Mouse (Mus musculus) telencephalon, adult 2 months (tissue): ENCODE results near the gene Cox6a1.
"Not testable (repeated sequence)": the region's sequence is repeated elsewhere in the genome, so short reads cannot be mapped to it uniquely, and the experiment has no call there.

Experiments used
- DNase-seq: peaks from one replicate; pipeline ENCODE4 v3.0.0-alpha.2; 2011; ENCODE audit warnings: low read depth, low spot score

Gene Cox6a1

GRCm38 (mm10) chr5:115348546-115349224 is at the start of gene Cox6a1:
Cox6a1 (minus strand) TSS chr5:115348981.
- DNase-seq = peak; percentile 96

DNA sequence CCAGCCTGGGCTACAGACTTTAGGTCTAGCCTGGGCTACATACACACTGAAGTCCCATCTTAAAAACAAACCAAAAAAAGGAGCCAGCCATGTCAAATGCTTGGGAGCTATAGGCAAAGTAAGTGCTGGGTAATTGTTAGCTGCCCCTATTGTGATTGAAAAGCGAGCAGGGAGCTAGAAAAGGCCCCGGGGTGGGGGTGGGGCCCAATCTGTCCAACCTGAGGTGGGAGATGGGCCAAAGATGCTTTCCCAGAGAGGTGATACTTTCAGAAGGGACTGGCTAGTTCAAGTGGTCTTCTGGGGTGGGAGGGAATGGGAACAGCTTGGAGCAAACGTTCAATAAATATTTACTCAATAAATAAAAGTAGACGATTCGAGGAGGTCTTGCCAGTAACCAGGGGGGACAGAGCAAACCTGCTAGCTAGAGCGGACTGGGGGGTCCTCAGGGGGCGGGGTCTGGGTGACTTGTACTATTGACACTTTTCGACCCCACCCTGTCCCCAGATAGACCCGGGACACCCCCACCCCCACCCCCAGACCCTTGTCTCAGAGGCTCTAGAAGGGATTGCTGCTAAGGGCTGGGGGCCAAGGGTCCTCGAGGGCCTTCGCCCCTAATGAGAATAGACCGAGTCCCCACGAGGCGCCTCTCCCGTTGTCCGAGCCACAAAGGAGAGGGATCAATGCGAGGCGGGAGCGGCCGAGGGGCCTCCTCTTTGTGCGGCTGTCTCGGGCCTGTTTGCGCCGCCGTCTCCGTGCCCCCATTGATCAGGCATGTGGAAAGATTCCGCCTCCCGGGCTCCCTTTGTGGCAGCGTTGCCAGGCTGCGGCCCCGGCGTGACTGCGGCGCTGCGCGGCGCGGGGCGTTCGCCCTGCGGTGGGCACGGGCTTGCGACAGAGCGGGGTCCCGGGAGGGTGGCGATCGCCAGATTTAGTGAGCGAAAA is 49.3 kb upstream of the Cox6a1 start:
- DNase-seq = no peak

DNA sequence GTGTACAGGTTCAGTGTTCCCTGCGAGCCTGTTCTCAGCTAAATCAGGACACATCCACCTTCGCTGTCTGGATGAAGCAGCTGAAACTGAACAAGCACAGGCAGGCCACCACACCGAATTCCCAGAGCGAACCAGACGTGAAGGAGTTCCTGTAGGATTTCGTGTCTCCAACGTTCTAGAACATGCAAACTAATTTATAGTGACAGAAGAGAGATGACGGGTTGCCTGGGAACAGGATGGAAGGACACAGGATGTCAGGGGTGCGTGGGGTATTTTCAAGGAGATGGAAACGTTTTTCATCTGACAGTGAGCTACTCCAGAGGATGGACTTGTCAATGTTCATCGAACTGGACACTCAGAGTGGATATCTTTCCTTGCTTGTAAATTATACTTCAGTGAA is 47.9 kb upstream of the Cox6a1 start:
- DNase-seq = no peak

DNA sequence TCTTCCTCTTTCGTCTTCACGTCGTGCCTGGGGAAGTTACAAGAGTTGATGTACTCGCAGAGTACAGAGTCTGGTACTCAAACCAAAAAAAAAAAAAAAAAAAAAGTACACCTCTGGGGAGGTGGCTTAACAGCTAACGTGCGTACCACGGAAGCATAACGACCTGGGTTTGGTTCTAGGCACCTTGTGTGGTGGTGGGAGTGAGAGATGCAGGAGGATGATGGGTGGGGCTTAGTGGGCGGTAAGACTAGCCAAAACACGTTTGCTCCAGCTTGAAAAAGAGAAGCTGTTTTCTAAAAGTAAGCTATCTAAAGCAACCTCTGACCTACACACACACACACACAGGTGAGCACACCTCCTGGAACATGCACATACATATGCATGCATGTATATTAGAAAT is 46.1 kb upstream of the Cox6a1 start:
- no peak for DNase-seq

DNA sequence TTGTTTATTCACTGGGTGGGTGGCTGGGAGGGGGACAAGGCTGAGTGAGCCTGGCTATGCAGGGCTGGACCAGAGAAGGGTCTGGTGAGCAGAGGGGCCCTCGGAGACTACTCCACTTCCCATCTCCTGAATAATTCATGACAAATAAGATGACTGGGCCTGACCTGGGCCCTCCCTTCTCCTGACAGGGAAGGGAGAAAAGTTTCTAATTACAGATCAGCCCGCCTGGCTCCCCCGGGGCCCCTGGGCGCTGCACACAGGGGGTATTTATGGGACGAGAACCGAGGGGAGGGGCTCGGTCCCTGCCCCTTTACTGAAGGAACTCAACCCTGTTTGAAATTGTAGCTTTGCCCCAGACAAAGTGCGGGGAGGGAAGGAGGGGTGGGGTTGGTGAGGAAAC is 45.4 kb upstream of the Cox6a1 start:
- no peak for DNase-seq

DNA sequence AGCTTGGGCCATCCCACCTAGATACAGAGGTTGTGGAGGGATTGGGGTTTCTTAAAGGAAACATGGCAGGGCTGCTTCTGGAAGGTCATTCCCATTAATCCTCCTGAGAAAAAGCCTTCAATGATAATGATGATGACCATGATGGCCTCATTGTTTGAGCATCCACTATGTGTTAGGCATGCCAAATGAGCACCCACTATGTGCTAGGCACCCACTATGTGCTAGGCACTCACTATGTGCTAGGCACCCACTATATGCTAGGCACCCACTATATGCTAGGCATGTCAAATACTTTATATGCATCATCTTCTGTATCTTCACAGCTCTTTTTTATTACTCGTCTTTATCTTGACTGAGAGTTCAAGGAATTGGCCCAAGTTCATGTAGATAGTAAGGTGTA is 44.2 kb upstream of the Cox6a1 start:
- DNase-seq = no peak

DNA sequence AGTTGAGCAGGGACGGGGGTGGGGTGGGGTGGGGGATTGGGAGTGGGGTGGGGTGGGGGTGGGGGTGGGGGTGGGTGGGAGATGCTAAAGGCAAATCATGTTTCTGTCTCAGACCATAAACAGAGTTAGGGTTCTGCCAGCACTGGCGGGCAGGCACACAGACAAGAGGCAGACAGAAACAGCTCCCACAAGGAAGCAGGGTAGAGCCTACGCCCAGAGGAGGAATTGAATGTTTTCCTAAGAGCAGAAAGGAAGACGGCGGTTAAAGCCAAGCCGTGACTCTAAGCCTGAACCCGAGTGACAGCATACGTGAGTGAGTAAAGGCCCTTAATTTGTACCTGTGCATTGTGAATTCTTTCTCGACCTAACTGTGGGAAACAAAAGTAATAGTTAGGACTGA is 43.2 kb upstream of the Cox6a1 start:
- DNase-seq = no peak

GRCm38 (mm10) chr5:115378882-115379281 is 30.1 kb upstream of the Cox6a1 start:
- not testable (repeated sequence) for DNase-seq

DNA sequence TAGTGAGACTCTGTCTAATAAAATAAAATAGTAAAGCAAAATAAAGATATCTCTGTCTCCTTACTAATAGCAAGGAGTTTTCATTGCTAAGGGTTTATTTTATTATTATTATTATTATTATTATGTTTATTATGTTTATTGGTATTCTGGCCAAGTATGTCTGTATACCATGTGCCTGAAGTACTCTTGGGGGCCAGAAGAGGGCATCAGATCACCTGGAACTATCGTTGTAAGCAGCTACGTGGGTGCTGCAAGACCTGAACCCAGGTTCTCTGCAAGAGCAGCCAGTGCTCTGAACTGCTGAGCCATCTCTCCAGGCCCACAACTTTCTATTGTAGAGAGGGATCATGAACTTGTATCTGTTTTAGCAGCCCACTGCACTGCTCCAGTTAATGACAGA is 26.7 kb upstream of the Cox6a1 start:
- DNase-seq = no peak

- DNase-seq = no peak
Measured at GRCm38 (mm10) chr5:115374204-115374820, 25.5 kb upstream of the Cox6a1 start.

DNA sequence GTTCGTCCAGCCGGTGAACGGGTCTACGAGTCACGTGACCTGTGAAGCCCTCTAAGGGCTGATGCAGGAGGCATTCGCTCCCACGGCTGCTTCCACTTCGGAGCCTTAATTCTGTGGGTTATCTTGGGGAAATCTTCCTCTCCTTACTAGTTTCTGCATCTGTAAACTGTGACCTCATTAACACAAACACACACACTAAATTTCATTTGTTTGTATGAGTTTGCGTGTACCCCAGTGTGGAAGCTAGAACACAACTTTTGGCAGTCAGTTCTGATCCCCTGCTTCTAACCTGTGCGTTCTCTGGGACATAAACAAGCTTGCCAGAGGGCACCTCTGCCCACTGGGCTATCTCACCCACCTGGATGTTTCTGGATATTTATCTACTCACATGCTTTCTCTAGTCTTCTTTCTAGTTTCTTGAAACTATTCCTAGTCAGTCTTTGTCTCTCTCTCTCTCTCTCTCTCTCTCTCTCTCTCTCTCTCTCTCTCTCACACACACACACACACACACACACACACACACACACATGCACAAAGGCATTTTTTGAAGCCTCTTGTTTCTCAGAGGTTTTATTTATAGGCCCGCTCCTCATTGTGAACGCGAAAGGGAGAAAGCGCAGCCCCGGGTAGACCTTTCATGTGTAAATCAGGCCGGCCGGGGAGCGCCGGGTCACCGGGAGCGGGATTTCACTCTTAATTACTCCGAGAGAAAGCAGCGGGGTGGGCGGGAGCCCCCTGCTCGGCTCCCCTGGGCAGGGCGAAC is 24.8 kb upstream of the Cox6a1 start:
- DNase-seq = no peak

DNA sequence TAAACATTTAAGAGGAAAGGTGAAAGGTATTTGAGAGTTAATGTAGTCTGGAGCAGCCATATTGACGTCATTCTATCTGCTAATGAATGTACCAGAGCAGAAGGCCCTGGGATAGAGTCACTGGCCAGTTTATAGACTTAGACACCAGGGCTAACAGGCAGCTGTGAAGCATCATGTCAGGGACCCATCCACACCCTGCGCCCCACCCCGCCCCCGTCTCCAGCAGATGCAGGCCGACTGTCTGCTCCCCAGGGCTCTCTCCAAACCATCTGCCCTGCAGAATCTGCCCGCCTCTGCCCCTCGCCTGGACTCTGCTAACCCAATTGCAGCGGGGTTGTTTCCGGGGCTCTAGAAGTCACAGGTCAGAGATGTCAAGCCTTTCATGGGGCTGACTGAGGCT is 23.0 kb upstream of the Cox6a1 start:
- DNase-seq = no peak

DNA sequence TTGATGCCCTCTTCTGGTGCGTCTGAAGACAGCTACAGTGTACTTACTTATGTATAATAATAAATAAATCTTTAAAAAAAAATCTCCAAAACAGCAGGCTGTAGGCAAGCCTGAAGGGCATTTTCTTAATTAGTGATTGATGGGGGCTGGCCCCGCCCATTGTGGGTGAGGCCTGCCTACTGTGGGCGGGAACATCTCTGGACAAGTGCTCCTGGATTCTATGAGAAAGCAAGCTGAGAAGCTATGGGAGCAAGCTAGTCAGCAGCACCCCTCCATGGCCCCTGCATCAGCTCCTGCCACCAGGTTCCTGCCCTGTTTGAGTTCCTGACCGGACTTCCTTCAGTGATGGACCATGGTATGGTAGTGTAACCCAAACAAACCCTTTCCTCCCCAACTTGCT is 16.0 kb upstream of the Cox6a1 start:
- DNase-seq = no peak

- DNase-seq = peak; percentile 84
Measured at GRCm38 (mm10) chr5:115362819-115363714, 14.3 kb upstream of the Cox6a1 start.

- DNase-seq = no peak
Measured at GRCm38 (mm10) chr5:115362216-115362615, 13.4 kb upstream of the Cox6a1 start.

DNA sequence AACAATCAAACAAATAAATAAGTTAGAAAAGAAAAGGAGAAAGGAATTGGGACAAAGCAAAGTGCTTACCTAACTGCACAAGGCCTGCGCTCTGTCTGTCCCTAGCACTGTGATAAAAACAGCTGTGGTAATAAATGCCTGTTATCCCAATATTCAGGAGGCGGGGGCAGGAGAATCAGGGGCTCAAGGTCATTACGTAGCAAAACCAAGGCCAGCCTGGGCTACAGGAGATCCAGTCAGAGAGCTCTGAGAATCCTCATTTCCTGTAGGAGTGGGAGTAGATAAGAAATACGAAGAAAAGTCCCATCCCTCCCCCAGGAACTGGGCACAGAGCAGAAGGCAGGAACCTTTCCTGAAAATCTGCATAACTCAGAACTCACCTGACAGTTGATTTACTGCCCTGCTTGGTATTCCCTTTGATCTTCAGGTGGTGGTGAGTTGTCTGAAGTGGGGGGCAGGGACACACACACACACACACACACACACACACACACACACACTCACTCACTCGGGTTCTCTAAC is 11.1 kb upstream of the Cox6a1 start:
- DNase-seq = no peak

GRCm38 (mm10) chr5:115359438-115359837 is 10.7 kb upstream of the Cox6a1 start:
- DNase-seq = no peak

- no peak for DNase-seq
Measured at GRCm38 (mm10) chr5:115358872-115359271, 10.1 kb upstream of the Cox6a1 start.

GRCm38 (mm10) chr5:115355070-115355469 is 6.3 kb upstream of the Cox6a1 start:
- DNase-seq = no peak

GRCm38 (mm10) chr5:115351348-115351747 is 2.6 kb upstream of the Cox6a1 start:
- no peak for DNase-seq

GRCm38 (mm10) chr5:115349225-115349555 is 409 bp upstream of the Cox6a1 start:
- DNase-seq = no peak
